Mouse (Mus musculus): ENCODE data around the gene Clstn2. TPM values are rescaled to one million over a fixed set of nuclear protein-coding genes. Genes with fewer than 3 reads are reported as not detected.

The Clstn2 gene
- polyA plus RNA-seq, 1 experiment from 2014 or later, result 25.2 TPM

GRCm38 (mm10) chr9:97974801-97975347 is 58.1 kb downstream of the Clstn2 start:
- H3K4me2 ChIP-seq (ENCODE audit: low read depth, low read length), result no peak overlapping the region
- ATAC-seq (ENCODE audit: low read depth), result no peak
- no peaks in the 10 kb centered on the region for H3K27me3 ChIP-seq (ENCODE audit: control insufficient read depth, insufficient read depth, low read length)
- H3K4me1 ChIP-seq (ENCODE audit: control insufficient read depth, insufficient read depth, low read length), result no peaks in the 10 kb centered on the region; the same call in 1 of the 2 replicates
- no peak overlapping the region for H3K27ac ChIP-seq (ENCODE audit: low read depth, low read length)
- WGBS, result 47% methylated on average over 13 of the region's 13 CpGs
- H3K4me3 ChIP-seq (ENCODE audit: low read depth, low read length), result no peak overlapping the region
- H3K36me3 ChIP-seq (ENCODE audit: control insufficient read depth, insufficient read depth, low read length), result no peaks in the 10 kb centered on the region
- H3K9ac ChIP-seq (replicated peaks; ENCODE audit: low read depth, low read length), result no peak overlapping the region
- H3K9me3 ChIP-seq (ENCODE audit: control insufficient read depth, low read length), result no peaks in the 10 kb centered on the region

DNA sequence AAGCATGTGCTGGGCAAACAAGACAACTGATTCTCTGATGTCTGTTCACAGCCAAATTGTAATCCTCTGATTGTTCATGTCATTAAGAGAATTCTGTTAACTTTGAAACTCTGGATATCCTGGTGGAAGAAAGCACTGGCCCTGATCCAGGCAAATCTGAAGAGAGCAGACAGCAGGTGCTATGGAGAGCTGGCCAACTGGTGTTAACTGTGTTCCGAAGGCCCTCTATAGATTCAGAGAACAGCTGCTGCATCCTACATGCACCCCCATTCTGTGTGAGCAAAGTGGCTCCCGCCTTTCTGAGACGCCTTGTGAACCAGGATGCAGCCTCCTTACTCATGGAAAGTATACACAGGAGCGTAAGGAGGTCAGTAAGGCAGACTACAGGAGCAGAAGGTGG is 66.3 kb downstream of the Clstn2 start:
- H3K4me1 ChIP-seq (ENCODE audit: control insufficient read depth, insufficient read depth, low read length), result no peaks in the 10 kb centered on the region
- no peaks in the 10 kb centered on the region for H3K27me3 ChIP-seq (ENCODE audit: control insufficient read depth, insufficient read depth, low read length)
- H3K36me3 ChIP-seq (ENCODE audit: control insufficient read depth, insufficient read depth, low read length), result no peaks in the 10 kb centered on the region
- no peak for ATAC-seq (ENCODE audit: low read depth)
- H3K9ac ChIP-seq (replicated peaks; ENCODE audit: low read depth, low read length), result no peak overlapping the region
- no peaks in the 10 kb centered on the region for H3K9me3 ChIP-seq (ENCODE audit: control insufficient read depth, low read length)
- no peak overlapping the region for H3K27ac ChIP-seq (ENCODE audit: low read depth, low read length)
- H3K4me2 ChIP-seq (ENCODE audit: low read depth, low read length), result no peak overlapping the region
- no peak overlapping the region for H3K4me3 ChIP-seq (ENCODE audit: low read depth, low read length)
- 68% methylated on average over 4 of the region's 4 CpGs for WGBS

GRCm38 (mm10) chr9:97957508-97957907 is 75.5 kb downstream of the Clstn2 start:
- H3K9ac ChIP-seq (replicated peaks; ENCODE audit: low read depth, low read length), result no peak overlapping the region
- H3K4me2 ChIP-seq (ENCODE audit: low read depth, low read length), result no peak overlapping the region
- H3K27ac ChIP-seq (ENCODE audit: low read depth, low read length), result no peak overlapping the region
- no peaks in the 10 kb centered on the region for H3K4me1 ChIP-seq (ENCODE audit: control insufficient read depth, insufficient read depth, low read length)
- no peaks in the 10 kb centered on the region for H3K36me3 ChIP-seq (ENCODE audit: control insufficient read depth, insufficient read depth, low read length)
- ATAC-seq (ENCODE audit: low read depth), result no peak
- no peaks in the 10 kb centered on the region for H3K27me3 ChIP-seq (ENCODE audit: control insufficient read depth, insufficient read depth, low read length)
- H3K9me3 ChIP-seq (ENCODE audit: control insufficient read depth, low read length), result no peaks in the 10 kb centered on the region
- H3K4me3 ChIP-seq (ENCODE audit: low read depth, low read length), result no peak overlapping the region
- 82% methylated on average over 8 of the region's 8 CpGs for WGBS

- H3K27ac ChIP-seq (ENCODE audit: low read depth, low read length), result no peak overlapping the region
- H3K4me3 ChIP-seq (ENCODE audit: low read depth, low read length), result no peak overlapping the region
- 61% methylated on average over 4 of the region's 4 CpGs for WGBS
- no peaks in the 10 kb centered on the region for H3K9me3 ChIP-seq (ENCODE audit: control insufficient read depth, low read length)
- no peaks in the 10 kb centered on the region for H3K4me1 ChIP-seq (ENCODE audit: control insufficient read depth, insufficient read depth, low read length)
- H3K36me3 ChIP-seq (ENCODE audit: control insufficient read depth, insufficient read depth, low read length), result no peaks in the 10 kb centered on the region
- no peak for ATAC-seq (ENCODE audit: low read depth)
- no peak overlapping the region for H3K4me2 ChIP-seq (ENCODE audit: low read depth, low read length)
- no peaks in the 10 kb centered on the region for H3K27me3 ChIP-seq (ENCODE audit: control insufficient read depth, insufficient read depth, low read length)
- H3K9ac ChIP-seq (replicated peaks; ENCODE audit: low read depth, low read length), result no peak overlapping the region
Measured at GRCm38 (mm10) chr9:97956407-97957106, 76.4 kb downstream of the Clstn2 start.

DNA sequence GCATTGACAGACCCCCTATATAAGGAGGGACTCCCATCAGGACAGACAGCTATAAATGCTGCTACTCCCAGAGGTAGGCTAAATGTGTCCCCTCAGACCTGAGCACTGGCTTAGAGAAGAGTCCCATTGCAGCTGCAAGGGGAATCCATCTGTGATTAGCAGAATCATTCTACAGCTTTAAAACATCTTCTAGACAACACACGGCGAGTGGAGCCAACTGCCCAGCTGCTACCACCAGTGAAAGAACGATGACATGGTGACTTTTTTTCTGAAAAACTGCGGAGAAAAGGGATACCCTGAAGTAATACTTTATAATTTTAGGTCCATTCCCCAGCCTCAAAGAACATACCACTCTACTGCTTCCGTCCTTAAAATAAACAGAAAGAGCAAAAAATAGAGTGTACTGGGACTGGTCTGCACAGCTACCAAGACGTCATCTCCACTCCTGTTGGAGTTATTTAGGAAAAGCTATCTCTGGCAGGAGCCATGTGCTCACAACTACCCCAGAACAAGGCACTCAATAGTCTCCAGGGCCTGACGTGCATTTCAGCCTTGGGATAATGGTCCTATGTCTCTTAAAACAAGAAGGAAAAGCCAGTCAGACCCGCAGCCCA is 79.1 kb downstream of the Clstn2 start:
- Histone ChIP-seq H3K4me2 (ENCODE audit: low read depth, low read length) (no peak overlapping the region), H3K4me1 (ENCODE audit: control insufficient read depth, insufficient read depth, low read length) (0 out of 2 replicates have a peak, but pooled peaks cover 6% of the 10 kb centered on the region), H3K27me3 (ENCODE audit: control insufficient read depth, insufficient read depth, low read length) (no peaks in the 10 kb centered on the region), H3K27ac (ENCODE audit: low read depth, low read length) (no peak overlapping the region), H3K9ac (replicated peaks; ENCODE audit: low read depth, low read length) (no peak overlapping the region), H3K4me3 (ENCODE audit: low read depth, low read length) (no peak overlapping the region), H3K36me3 (ENCODE audit: control insufficient read depth, insufficient read depth, low read length) (no peaks in the 10 kb centered on the region), H3K9me3 (ENCODE audit: control insufficient read depth, low read length) (no peaks in the 10 kb centered on the region)
- WGBS, result 84% methylated on average over 8 of the region's 8 CpGs
- no peak for ATAC-seq (ENCODE audit: low read depth)

DNA sequence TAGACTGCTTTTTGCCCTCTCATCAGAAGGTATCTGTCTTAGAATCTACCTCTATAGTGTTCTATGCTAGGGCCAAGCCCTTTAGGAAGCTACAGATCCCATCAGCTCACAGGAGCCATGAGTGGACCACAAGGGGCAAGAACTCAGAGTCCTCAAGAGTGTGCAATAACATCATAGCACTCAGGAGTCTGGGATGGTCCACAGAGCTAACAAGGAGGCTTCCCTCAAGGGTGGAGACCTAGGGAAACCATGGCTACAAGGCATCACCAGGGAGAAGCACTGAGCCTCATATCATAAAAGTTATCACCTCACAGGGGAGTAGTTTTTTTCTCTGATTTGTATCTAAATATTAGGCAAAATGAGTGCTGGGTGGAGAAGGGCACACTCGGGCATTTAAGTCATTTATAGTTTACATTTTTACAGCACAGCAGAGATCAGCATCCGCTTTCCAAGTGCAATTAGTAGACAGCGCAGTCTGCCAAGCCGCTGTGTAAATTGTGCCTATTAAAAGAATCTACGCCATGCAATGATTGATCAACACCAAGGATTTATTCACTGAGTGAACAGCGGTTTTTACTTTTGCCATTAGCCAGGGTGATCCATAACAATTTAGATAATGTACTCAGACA is 82.5 kb downstream of the Clstn2 start:
- no peaks in the 10 kb centered on the region for H3K27me3 ChIP-seq (ENCODE audit: control insufficient read depth, insufficient read depth, low read length)
- ATAC-seq (ENCODE audit: low read depth), result peak; percentile 60; the same call in 1 of the 2 replicates
- H3K9me3 ChIP-seq (ENCODE audit: control insufficient read depth, low read length), result no peaks in the 10 kb centered on the region
- no peaks in the 10 kb centered on the region for H3K36me3 ChIP-seq (ENCODE audit: control insufficient read depth, insufficient read depth, low read length)
- no peak overlapping the region for H3K27ac ChIP-seq (ENCODE audit: low read depth, low read length)
- no peak overlapping the region for H3K4me3 ChIP-seq (ENCODE audit: low read depth, low read length)
- no peak overlapping the region for H3K9ac ChIP-seq (replicated peaks; ENCODE audit: low read depth, low read length)
- H3K4me1 ChIP-seq (ENCODE audit: control insufficient read depth, insufficient read depth, low read length), result 0 out of 2 replicates have a peak, but pooled peaks cover 6% of the 10 kb centered on the region
- 43% methylated on average over 6 of the region's 6 CpGs for WGBS
- H3K4me2 ChIP-seq (ENCODE audit: low read depth, low read length), result no peak overlapping the region

- H3K27me3 ChIP-seq (ENCODE audit: control insufficient read depth, insufficient read depth, low read length), result no peaks in the 10 kb centered on the region
- H3K4me3 ChIP-seq (ENCODE audit: low read depth, low read length), result no peak overlapping the region
- WGBS, result 57% methylated on average over 4 of the region's 4 CpGs
- no peaks in the 10 kb centered on the region for H3K9me3 ChIP-seq (ENCODE audit: control insufficient read depth, low read length)
- H3K36me3 ChIP-seq (ENCODE audit: control insufficient read depth, insufficient read depth, low read length), result no peaks in the 10 kb centered on the region
- H3K4me1 ChIP-seq (ENCODE audit: control insufficient read depth, insufficient read depth, low read length), result 0 out of 2 replicates have a peak, but pooled peaks cover 2% of the 10 kb centered on the region
- no peak overlapping the region for H3K4me2 ChIP-seq (ENCODE audit: low read depth, low read length)
- no peak overlapping the region for H3K27ac ChIP-seq (ENCODE audit: low read depth, low read length)
- no peak for ATAC-seq (ENCODE audit: low read depth)
- no peak overlapping the region for H3K9ac ChIP-seq (replicated peaks; ENCODE audit: low read depth, low read length)
Measured at GRCm38 (mm10) chr9:97919326-97919725, 113.7 kb downstream of the Clstn2 start.

GRCm38 (mm10) chr9:97891415-97891814 is 141.6 kb downstream of the Clstn2 start:
- H3K27me3 ChIP-seq (ENCODE audit: control insufficient read depth, insufficient read depth, low read length), result no peaks in the 10 kb centered on the region
- WGBS, result 72% methylated on average over 3 of the region's 3 CpGs
- no peak overlapping the region for H3K4me2 ChIP-seq (ENCODE audit: low read depth, low read length)
- H3K4me3 ChIP-seq (ENCODE audit: low read depth, low read length), result no peak overlapping the region
- H3K9ac ChIP-seq (replicated peaks; ENCODE audit: low read depth, low read length), result no peak overlapping the region
- H3K27ac ChIP-seq (ENCODE audit: low read depth, low read length), result no peak overlapping the region
- no peaks in the 10 kb centered on the region for H3K4me1 ChIP-seq (ENCODE audit: control insufficient read depth, insufficient read depth, low read length)
- no peaks in the 10 kb centered on the region for H3K36me3 ChIP-seq (ENCODE audit: control insufficient read depth, insufficient read depth, low read length)
- ATAC-seq (ENCODE audit: low read depth), result no peak
- H3K9me3 ChIP-seq (ENCODE audit: control insufficient read depth, low read length), result no peaks in the 10 kb centered on the region

DNA sequence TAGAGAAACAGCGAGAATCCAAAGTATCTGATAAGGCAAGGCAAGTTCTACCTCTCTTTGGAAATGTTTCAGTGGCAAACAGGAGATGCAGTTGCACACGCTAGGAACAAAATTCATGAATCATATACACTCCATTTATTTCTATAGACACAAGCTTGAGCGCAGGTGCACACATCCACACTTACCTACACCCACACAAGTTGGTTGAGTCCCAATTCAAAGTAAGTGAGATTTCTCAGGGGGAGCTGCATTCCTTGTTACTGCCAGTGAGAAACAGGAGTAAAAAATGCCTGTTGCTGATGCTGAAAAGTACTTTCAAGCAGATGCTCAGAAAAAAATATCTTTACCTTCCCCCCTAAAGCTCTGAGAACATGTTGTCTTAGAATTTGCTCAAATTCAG is 149.6 kb downstream of the Clstn2 start:
- Histone ChIP-seq H3K9ac (replicated peaks; ENCODE audit: low read depth, low read length) (no peak overlapping the region), H3K4me1 (ENCODE audit: control insufficient read depth, insufficient read depth, low read length) (no peaks in the 10 kb centered on the region), H3K27ac (ENCODE audit: low read depth, low read length) (no peak overlapping the region), H3K36me3 (ENCODE audit: control insufficient read depth, insufficient read depth, low read length) (no peaks in the 10 kb centered on the region), H3K9me3 (ENCODE audit: control insufficient read depth, low read length) (no peaks in the 10 kb centered on the region), H3K4me3 (ENCODE audit: low read depth, low read length) (no peak overlapping the region), H3K27me3 (ENCODE audit: control insufficient read depth, insufficient read depth, low read length) (no peaks in the 10 kb centered on the region), H3K4me2 (ENCODE audit: low read depth, low read length) (no peak overlapping the region)
- 90% methylated on average over 3 of the region's 3 CpGs for WGBS
- ATAC-seq (ENCODE audit: low read depth), result no peak

Measured in neural tube, embryonic 14.5 days (tissue).